Mouse (Mus musculus): Measurements from ENCODE around the gene Aox4.
A peak's percentile ranks its signal among the peaks of the same experiment; 100 is the strongest.

Aox4 gene

DNA sequence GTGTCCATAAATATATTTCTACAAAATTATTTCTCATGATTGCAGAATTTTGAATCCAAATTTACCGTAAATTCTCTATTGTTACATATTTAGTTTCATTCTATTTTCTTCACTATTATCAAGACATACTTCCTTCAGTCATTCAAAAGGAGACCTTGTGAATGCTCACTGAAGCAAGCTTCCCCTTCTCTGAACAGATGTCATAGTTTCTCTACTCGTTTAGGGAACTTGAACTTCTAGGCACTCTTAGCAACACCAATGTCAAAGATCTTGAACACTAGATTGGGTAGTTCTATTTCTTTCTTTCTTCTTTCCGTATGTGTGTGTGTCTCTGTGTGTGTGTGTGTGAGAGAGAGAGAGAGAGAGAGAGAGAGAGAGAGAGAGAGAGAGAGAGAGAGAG is 34.3 kb downstream of the Aox4 start:
- DNase-seq (ENCODE audit: low read depth, low spot score): no peak

- DNase-seq (ENCODE audit: low read depth, low spot score): no peak
Measured at GRCm38 (mm10) chr1:58248518-58248917, 38.3 kb downstream of the Aox4 start.

GRCm38 (mm10) chr1:58253466-58253865 is 43.3 kb downstream of the Aox4 start:
- peak; percentile 30 for DNase-seq (ENCODE audit: low read depth, low spot score)

GRCm38 (mm10) chr1:58257195-58257991 is 47.2 kb downstream of the Aox4 start:
- DNase-seq (ENCODE audit: low read depth, low spot score): no peak

GRCm38 (mm10) chr1:58260311-58260710 is 50.1 kb downstream of the Aox4 start:
- no peak for DNase-seq (ENCODE audit: low read depth, low spot score)

GRCm38 (mm10) chr1:58268231-58268630 is 58.0 kb downstream of the Aox4 start:
- DNase-seq (ENCODE audit: low read depth, low spot score): no peak

DNA sequence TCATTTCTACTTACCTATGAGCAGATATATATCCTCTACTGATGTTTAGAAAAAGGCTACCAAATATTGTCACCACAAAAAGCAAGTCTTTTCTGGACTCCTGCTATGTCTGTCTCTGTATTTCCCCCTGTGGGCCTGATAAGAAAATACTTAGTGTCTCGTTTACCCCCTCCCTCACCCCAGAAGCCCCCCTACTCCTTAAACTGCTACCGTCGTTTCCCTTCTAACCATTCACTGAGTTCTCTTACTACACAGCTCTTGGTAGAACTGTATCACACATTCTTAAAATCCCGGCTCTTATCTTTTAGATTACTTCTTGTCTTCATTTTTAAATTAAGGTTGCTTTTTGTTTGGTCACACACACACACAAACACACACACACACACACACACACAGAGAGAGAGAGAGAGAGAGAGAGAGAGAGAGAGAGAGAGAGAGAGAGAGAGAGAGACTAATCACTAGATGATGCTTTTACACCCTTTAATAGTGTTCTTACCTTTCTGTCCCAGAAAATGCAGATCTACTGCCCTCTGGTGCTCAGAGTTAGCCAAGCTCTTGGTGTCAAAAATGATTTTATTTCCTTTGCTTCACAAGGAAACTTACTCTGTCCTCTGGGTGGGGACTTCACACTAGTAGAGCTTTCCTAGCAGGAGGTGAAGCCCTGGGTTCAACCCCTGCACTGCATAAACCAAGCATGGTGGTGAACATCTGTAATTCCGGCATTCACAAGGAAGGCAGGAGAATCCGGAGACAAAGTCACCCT is 60.8 kb downstream of the Aox4 start:
- DNase-seq (ENCODE audit: low read depth, low spot score): peak; percentile 76

GRCm38 (mm10) chr1:58275879-58276278 is 65.7 kb downstream of the Aox4 start:
- DNase-seq (ENCODE audit: low read depth, low spot score): peak; percentile 37

- DNase-seq (ENCODE audit: low read depth, low spot score): no peak
Measured at GRCm38 (mm10) chr1:58278026-58278425, 67.8 kb downstream of the Aox4 start, which contains the start of gene Aox2. Aox2 (plus strand) TSS chr1:58278326.

- DNase-seq (ENCODE audit: low read depth, low spot score): no peak
Measured at GRCm38 (mm10) chr1:58278513-58278912, 68.3 kb downstream of the Aox4 start.

- DNase-seq (ENCODE audit: low read depth, low spot score): no peak
Measured at GRCm38 (mm10) chr1:58280381-58280780, 70.2 kb downstream of the Aox4 start.

- DNase-seq (ENCODE audit: low read depth, low spot score): no peak
Measured at GRCm38 (mm10) chr1:58280939-58281624, 70.9 kb downstream of the Aox4 start.

GRCm38 (mm10) chr1:58281625-58281988 is 71.4 kb downstream of the Aox4 start:
- DNase-seq (ENCODE audit: low read depth, low spot score): no peak

DNA sequence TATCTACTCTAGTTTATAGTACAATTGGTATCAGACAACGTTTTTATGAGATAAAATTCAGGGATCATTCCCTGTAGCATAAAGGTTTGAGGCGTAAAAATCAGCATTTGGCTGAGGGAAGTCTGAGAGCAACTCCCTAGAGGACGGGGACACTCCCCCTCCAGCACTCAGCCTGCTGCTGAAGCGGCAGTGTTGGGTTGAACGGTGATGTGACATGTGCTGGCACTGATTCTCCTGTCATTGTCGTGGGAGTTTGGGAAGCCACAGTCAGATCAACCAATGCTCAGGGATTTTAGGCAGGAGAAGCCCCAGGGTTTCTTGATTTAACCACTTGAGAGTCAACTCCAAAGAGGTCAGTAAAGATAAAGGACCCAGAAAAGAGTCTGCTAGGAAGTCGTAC is 74.3 kb downstream of the Aox4 start:
- no peak for DNase-seq (ENCODE audit: low read depth, low spot score)

DNA sequence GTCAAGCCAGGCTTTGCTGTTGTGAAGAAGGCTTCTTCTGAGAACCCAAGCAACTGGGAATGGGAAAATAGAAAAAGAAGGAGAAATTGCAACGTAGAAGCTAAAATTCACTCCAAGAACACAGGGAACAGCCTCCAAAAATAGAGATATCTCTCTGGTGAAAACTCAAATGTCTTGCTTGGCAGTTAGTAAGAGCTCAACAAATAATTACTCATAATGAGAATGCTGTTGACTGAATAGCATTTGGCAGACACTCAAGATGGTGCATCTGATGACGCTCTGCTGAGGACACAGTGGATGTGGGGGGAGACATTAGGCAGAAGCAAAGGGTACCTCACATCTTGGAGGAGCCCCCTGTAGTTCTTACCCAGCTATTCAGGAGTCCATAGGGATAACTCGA is 77.9 kb downstream of the Aox4 start:
- no peak for DNase-seq (ENCODE audit: low read depth, low spot score)

GRCm38 (mm10) chr1:58289863-58290469 is 79.8 kb downstream of the Aox4 start:
- DNase-seq (ENCODE audit: low read depth, low spot score): peak; percentile 59

GRCm38 (mm10) chr1:58291394-58292300 is 81.5 kb downstream of the Aox4 start:
- DNase-seq (ENCODE audit: low read depth, low spot score): no peak

DNA sequence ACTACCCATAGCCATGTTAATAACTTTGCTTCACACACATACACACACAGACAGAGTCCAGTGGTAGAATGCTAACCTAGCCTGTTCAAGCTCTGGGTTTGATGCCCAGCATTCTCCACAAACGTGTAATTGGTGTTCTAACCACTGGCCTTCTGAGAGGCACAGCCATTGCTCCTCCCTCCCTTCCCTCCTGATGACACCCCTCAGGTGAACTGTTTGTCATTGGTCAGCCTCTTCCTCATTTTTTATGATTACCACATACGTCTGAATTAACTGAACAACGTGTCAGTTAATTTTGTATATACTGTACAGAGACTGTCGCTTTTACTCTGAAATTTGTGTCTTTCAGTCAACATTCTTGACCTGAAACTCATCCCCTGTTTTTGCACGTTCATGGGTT is 84.5 kb downstream of the Aox4 start:
- no peak for DNase-seq (ENCODE audit: low read depth, low spot score)

- peak; percentile 92 for DNase-seq (ENCODE audit: low read depth, low spot score)
Measured at GRCm38 (mm10) chr1:58296278-58296677, 86.1 kb downstream of the Aox4 start.

DNA sequence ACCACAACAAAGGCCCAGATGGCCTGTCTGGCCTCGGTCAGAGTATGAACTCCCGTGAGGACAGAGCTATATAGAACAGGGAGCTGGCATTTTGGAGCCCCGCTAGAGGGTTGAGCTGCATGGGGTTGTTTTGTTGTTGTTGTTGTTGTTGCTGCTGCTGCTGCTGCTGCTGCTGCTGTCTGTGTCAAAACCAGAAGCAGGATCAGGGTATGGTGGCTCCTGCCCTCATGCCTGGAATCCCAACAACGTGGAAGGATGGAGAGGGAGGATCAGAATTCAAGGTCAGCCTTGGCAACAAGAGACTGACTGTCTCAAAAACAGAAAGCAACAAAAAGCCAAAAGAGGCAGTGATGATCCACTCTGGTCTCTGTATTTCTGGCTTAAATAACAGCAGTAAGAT is 86.6 kb downstream of the Aox4 start:
- DNase-seq (ENCODE audit: low read depth, low spot score): no peak

DNA sequence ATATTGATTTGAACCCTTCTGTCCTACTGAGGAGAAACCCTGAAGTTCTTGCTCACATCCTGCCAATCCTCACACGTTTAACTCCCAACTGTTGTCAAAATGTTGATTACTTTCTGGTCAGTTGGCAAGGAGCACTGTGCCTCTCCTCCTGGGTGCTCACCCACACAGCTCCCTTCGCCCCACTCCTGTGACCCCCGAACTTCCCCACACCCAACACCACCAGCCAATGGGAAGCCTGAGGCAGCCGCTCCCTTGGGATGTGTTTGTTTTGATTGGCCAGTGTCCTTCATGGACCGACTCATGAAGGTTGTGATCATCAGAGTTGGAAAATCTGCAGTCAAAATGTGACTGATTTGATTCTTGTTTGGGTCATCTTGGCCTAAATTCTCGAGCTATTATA is 88.2 kb downstream of the Aox4 start:
- DNase-seq (ENCODE audit: low read depth, low spot score): no peak
